Mouse (Mus musculus): ENCODE data around the gene Capn10. TPM values are rescaled to one million over a fixed set of nuclear protein-coding genes. Genes with fewer than 3 reads are reported as not detected.

Gene Capn10
- total and polyA plus RNA-seq, 3 experiments: 11.9 to 16.1 (median 15.9) TPM

DNA sequence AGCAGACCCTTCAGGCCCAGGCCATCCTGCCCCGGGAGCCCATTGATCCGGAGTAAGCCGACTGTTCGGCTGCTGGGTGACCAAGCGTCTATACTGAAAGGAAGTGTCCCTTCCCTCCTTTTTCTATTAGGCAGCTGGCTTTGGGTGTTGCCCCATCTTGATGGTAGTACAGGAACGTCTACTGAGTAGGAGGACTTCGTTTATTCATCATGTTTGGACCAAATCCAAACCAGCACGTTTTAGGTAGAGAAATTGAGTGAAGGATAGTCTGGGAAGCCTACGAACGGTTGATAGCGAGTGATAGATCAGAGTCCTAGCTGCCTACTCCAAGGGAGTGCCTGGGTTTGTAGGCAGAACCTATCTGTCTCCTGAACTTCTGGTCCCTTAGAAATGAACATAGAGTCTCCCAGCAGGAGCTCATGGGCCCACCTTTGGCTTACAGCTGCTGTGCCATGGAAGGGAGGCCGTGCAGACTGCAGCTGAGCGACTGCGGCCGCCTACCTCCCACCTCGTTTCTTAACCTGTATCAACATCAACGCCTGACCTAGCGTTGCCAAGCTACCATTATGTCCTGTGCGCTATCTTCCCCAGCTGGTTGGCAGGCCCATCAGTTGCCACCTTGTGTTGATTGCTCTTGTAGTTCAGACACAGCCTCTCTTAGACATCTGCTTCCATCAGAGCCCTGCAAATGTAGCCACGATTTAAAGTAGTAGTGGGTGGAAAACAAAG lies 26.4 kb upstream of the Capn10 start:
- dilution Hi-C loops (cut with MboI; ENCODE audit: extremely low pct_ligation_motif_present, extremely low pct_unique_long_range_greater_than_20kb, low sequenced_read_pairs) (no loop called here), in situ Hi-C loops (cut with MboI; ENCODE audit: low pct_ligation_motif_present, low pct_unique_long_range_greater_than_20kb, low sequenced_read_pairs) (no loop called here)
- peaks cover 2% of the 10 kb centered on the region for H3K9me3 ChIP-seq (replicated peaks; ENCODE audit: low read length)
- peak overlapping the region; percentile 54 for H3K4me2 ChIP-seq (ENCODE audit: insufficient read depth, low read depth, poor library complexity, severe bottlenecking)
- peaks cover 11% of the 10 kb centered on the region for H3K27me3 ChIP-seq (replicated peaks)
- H3K27ac ChIP-seq (ENCODE audit: insufficient read depth, low read depth): no peak overlapping the region
- DNase-seq (ENCODE audit: extremely low read depth): no peak
- TF ChIP-seq ZMIZ1 (IDR thresholded peaks at IDR 0.05; ENCODE audit: low read depth, low read length) (no peak; the same call in 1 of the 2 replicates), IRF4 (IDR thresholded peaks at IDR 0.05; ENCODE audit: low read depth, low read length) (no peak), CHD1 (IDR thresholded peaks at IDR 0.05; ENCODE audit: low read depth, low read length) (no peak), CHD2 (IDR thresholded peaks at IDR 0.05; ENCODE audit: low read length) (no peak)
- no peaks in the 10 kb centered on the region for H3K79me2 ChIP-seq (replicated peaks; ENCODE audit: control insufficient read depth, extremely low read depth, insufficient read depth, poor library complexity, severe bottlenecking)
- H3K4me1 ChIP-seq (ENCODE audit: control insufficient read depth in 1 of 2, insufficient read depth in 2 of 2): peaks cover 17 to 42% of the 10 kb centered on the region in 2 experiments
- peaks cover 0 to 8% of the 10 kb centered on the region in 2 experiments for H3K36me3 ChIP-seq (replicated peaks in 1 of 2; ENCODE audit: control insufficient read depth in 1 of 2, insufficient read depth in 1 of 2, low read length in 1 of 2)
- peak overlapping the region; percentile 57 to 79 (median 57) for H3K4me3 ChIP-seq (replicated peaks in 1 of 3; ENCODE audit: low read depth in 2 of 3, low read length in 2 of 3, poor library complexity in 1 of 3)
- H3K9ac ChIP-seq (ENCODE audit: insufficient read depth, low read depth): peak overlapping the region; percentile 70

GRCm38 (mm10) chr1:92908664-92909063 lies 25.5 kb upstream of the Capn10 start:
- Histone ChIP-seq H3K9ac (ENCODE audit: insufficient read depth, low read depth) (no peak overlapping the region), H3K79me2 (replicated peaks; ENCODE audit: control insufficient read depth, extremely low read depth, insufficient read depth, poor library complexity, severe bottlenecking) (no peaks in the 10 kb centered on the region), H3K4me1 (ENCODE audit: control insufficient read depth in 1 of 2, insufficient read depth in 2 of 2) (peaks cover 17 to 42% of the 10 kb centered on the region in 2 experiments), H3K36me3 (replicated peaks in 1 of 2; ENCODE audit: control insufficient read depth in 1 of 2, insufficient read depth in 1 of 2, low read length in 1 of 2) (peaks cover 0 to 13% of the 10 kb centered on the region in 2 experiments), H3K4me3 (replicated peaks in 1 of 3; ENCODE audit: low read depth in 2 of 3, low read length in 2 of 3, poor library complexity in 1 of 3) (no peak overlapping the region), H3K27me3 (replicated peaks) (peaks cover 11% of the 10 kb centered on the region), H3K9me3 (replicated peaks; ENCODE audit: low read length) (peaks cover 2% of the 10 kb centered on the region), H3K4me2 (ENCODE audit: insufficient read depth, low read depth, poor library complexity, severe bottlenecking) (no peak overlapping the region), H3K27ac (ENCODE audit: insufficient read depth, low read depth) (no peak overlapping the region)
- TF ChIP-seq GABPA (IDR thresholded peaks at IDR 0.05; ENCODE audit: insufficient replicate concordance, low read depth, low read length) (no peak), ZC3H11A (IDR thresholded peaks at IDR 0.05; ENCODE audit: low read depth, low read length) (no peak), SIN3A (IDR thresholded peaks at IDR 0.05; ENCODE audit: low read length) (no peak), NRF1 (IDR thresholded peaks at IDR 0.05; ENCODE audit: low read depth, low read length) (no peak), BHLHE40 (IDR thresholded peaks at IDR 0.05; ENCODE audit: low read depth, low read length) (no peak), CHD2 (IDR thresholded peaks at IDR 0.05; ENCODE audit: low read length) (no peak), KAT2A (IDR thresholded peaks at IDR 0.05; ENCODE audit: insufficient replicate concordance, low read length) (no peak), MXI1 (IDR thresholded peaks at IDR 0.05; ENCODE audit: low read depth, low read length) (no peak), ZMIZ1 (IDR thresholded peaks at IDR 0.05; ENCODE audit: low read depth, low read length) (no peak), USF1 (IDR thresholded peaks at IDR 0.05; ENCODE audit: low read depth, low read length) (no peak), MYC (IDR thresholded peaks at IDR 0.05; ENCODE audit: low read depth, low read length) (no peak), USF2 (conservative IDR thresholded peaks at IDR 0.05; ENCODE audit: low read depth, low read length) (no peak)
- DNase-seq (ENCODE audit: extremely low read depth): no peak
- dilution Hi-C loops (cut with MboI; ENCODE audit: extremely low pct_ligation_motif_present, extremely low pct_unique_long_range_greater_than_20kb, low sequenced_read_pairs): no loop called here
- in situ Hi-C loops (cut with MboI; ENCODE audit: low pct_ligation_motif_present, low pct_unique_long_range_greater_than_20kb, low sequenced_read_pairs): no loop called here

Measured in CH12.LX (cell line).